Mouse (Mus musculus) hindbrain, embryonic 11.5 days (tissue): ENCODE data around the gene Sema6b. TPM values are rescaled to one million over a fixed set of nuclear protein-coding genes. Genes with fewer than 3 reads are reported as not detected.

ENCODE experiments used
- ATAC-seq: fragments of 200-750 bp; cut with Nextera tagmentation; 2 replicates; pipeline ENCODE4 v1.8.0; 2017; ENCODE audit warnings: mild to moderate bottlenecking, moderate TSS enrichment, moderate library complexity; ENCODE audit not compliant: low FRiP score
- DNase-seq: peaks from one replicate; pipeline ENCODE4 v3.0.0-alpha.2; 2015; ENCODE audit warnings: low spot score
- H3K27ac ChIP-seq: fragments of 300-500 bp; sonication (generic); 2 replicates; pipeline ENCODE4 v1.5.1; 2014; ENCODE audit warnings: mild to moderate bottlenecking, low read depth, low read length
- H3K27me3 ChIP-seq: fragments of 300-500 bp; sonication (generic); 2 replicates; pipeline ENCODE4 v1.6.1; 2014; ENCODE audit warnings: mild to moderate bottlenecking, low read length, moderate library complexity, mixed read lengths; ENCODE audit not compliant: control insufficient read depth, insufficient read depth
- H3K36me3 ChIP-seq: fragments of 300-500 bp; sonication (generic); 2 replicates; pipeline ENCODE4 v1.6.1; 2014; ENCODE audit warnings: mild to moderate bottlenecking, low read length, moderate library complexity, mixed read lengths; ENCODE audit not compliant: control insufficient read depth, insufficient read depth
- H3K4me1 ChIP-seq: fragments of 300-500 bp; sonication (generic); replicated peaks from 2 replicates; pipeline ENCODE4 v1.6.1; 2014; ENCODE audit warnings: low read length, mixed read lengths; ENCODE audit not compliant: control insufficient read depth, insufficient read depth
- H3K4me2 ChIP-seq: fragments of 300-500 bp; sonication (generic); replicated peaks from 2 replicates; pipeline ENCODE4 v1.6.1; 2014; ENCODE audit warnings: mild to moderate bottlenecking, low read depth, low read length
- H3K4me3 ChIP-seq: fragments of 300-500 bp; sonication (generic); 2 replicates; pipeline ENCODE4 v1.5.1; 2014; ENCODE audit warnings: low read depth, low read length
- H3K9ac ChIP-seq: fragments of 300-500 bp; sonication (generic); 2 replicates; pipeline ENCODE4 v1.6.1; 2014; ENCODE audit warnings: low read depth, low read length
- H3K9me3 ChIP-seq: fragments of 300-500 bp; sonication (generic); 2 replicates; pipeline ENCODE4 v1.6.1; 2016; ENCODE audit warnings: low read length; ENCODE audit not compliant: control insufficient read depth
- WGBS: fragments of 180-500 bp; shearing (Covaris S2); extraction: QIAGEN DNeasy Blood & Tissue Kit; methylation state at CpG from one replicate; pipeline ENCODE4 v1.1.7; 2014; 5-methylcytosine and 5-hydroxymethylcytosine counted together
- polyA plus RNA-seq: library from polyadenylated mRNA; unstranded; fragments of >200 nt; fragmentation: Nextera tagmentation; extraction: Ambion mirVana; gene quantifications from 2 replicates; pipeline ENCODE4 v1.2.1, GENCODE M21; 2014

The Sema6b gene
- polyA plus RNA-seq, 1 experiment from 2014 or later, result 2.5 TPM

DNA sequence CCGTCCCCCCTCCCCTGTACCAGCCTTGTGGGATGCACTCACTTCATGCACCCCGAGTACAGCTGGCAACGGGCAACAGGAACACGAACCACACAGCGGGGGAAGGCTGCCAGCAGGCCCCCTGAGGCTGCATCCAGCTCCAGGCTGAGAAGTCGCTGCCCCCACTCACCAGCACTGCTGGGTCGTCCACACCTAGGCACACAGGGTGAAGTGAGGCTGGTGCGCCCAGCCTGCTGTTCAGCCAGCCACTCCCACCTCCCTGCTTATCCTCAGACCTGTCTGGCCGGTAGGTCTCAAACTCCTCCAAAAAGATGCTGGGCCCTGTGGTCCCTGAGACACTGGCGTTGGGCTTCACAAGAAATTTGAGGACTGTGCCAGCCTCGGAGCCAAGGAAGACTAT lies 14.0 kb downstream of the Sema6b start:
- H3K36me3 ChIP-seq, result no peaks in the 10 kb centered on the region; the same call in 1 of the 2 replicates
- no peak overlapping the region for H3K4me3 ChIP-seq
- DNase-seq (no peak), ATAC-seq (no peak)
- H3K4me2 ChIP-seq, result no peak overlapping the region
- no peak overlapping the region for H3K27ac ChIP-seq
- peaks cover 43% of the 10 kb centered on the region for H3K27me3 ChIP-seq
- H3K9ac ChIP-seq, result no peak overlapping the region
- 78% methylated on average over 11 of the region's 11 CpGs for WGBS
- peaks cover 5% of the 10 kb centered on the region; the same call in 1 of the 2 replicates for H3K9me3 ChIP-seq
- H3K4me1 ChIP-seq, result no peaks in the 10 kb centered on the region

DNA sequence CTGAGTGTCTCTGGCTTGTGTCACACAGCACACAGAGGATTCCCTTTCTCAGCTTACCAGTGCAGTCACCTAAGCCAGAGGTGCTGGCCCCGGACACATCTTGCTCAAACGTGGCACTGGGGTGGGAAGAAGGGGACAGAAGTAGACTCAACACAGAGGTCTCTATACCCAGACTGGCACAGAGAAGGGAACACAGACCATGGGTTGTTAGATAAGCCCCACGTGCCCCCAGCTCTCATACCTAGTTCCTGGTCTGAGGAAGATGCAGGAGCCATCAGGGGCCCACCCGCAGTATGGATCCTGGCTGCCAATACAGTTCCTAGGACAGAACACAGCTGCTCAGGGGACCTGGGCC lies 14.9 kb downstream of the Sema6b start:
- no peak overlapping the region for H3K9ac ChIP-seq
- peaks cover 52% of the 10 kb centered on the region for H3K27me3 ChIP-seq
- no peak overlapping the region for H3K4me2 ChIP-seq
- 89% methylated on average over 4 of the region's 4 CpGs for WGBS
- H3K4me3 ChIP-seq, result no peak overlapping the region
- ATAC-seq (no peak), DNase-seq (no peak)
- H3K9me3 ChIP-seq, result peaks cover 5% of the 10 kb centered on the region; the same call in 1 of the 2 replicates
- H3K36me3 ChIP-seq, result no peaks in the 10 kb centered on the region; the same call in 1 of the 2 replicates
- no peaks in the 10 kb centered on the region for H3K4me1 ChIP-seq
- no peak overlapping the region for H3K27ac ChIP-seq

DNA sequence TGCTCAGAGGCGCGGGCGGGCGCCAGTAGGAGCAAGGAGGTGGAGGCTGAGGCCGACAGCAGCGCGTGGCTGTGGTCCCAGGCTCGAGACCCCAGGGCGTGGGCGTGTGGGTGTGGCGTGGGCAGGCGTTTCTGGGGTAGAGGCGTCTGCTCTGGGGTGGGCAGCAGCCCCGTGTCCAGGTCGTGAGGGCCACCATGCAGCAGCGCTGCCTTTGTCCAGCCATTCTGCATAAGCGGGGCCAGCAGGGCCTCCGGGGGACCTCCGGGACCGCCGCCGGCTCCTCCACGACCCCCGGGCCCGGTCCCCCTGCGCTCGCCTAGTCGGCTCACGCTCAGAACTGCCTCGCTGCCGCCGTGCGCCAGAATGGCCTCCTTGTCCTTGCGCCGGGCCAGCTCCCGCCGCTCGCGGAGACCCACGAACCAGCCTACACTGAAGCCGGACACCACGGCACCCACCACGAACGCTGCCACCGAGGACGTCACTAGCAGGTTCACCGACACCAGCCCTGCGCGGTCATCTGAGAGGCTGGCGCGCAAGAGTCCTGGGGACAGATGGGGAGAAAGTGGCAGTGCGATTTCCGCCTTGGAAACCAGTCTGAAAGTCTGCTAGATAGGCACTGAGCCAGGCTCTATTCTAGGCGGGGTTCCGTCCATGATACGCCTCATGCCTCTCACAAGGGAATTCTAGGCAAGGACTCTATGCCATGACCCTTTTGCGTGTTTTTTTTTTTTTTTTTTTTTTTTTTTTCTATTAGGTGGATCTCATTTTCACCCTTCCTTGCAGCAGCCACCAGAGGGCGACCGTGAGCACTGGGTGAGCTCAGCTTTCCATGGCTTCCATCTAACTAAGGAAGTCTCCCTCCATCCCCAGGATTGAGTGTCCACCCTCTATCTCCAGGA lies 15.5 kb downstream of the Sema6b start:
- WGBS, result 9% methylated on average over 50 of the region's 59 CpGs
- Histone ChIP-seq H3K27me3 (peaks cover 58% of the 10 kb centered on the region), H3K4me3 (peak overlapping the region; percentile 27), H3K27ac (no peak overlapping the region), H3K9me3 (peaks cover 5% of the 10 kb centered on the region; the same call in 1 of the 2 replicates), H3K4me1 (no peaks in the 10 kb centered on the region), H3K36me3 (no peaks in the 10 kb centered on the region; the same call in 1 of the 2 replicates), H3K9ac (peak overlapping the region; percentile 40; the same call in 1 of the 2 replicates), H3K4me2 (peak overlapping the region; percentile 64)
- peak; percentile 76 for DNase-seq
- ATAC-seq, result peak; percentile 23; the same call in 1 of the 2 replicates

- H3K27me3 ChIP-seq, result peaks cover 66% of the 10 kb centered on the region
- H3K9me3 ChIP-seq, result peaks cover 5% of the 10 kb centered on the region; the same call in 1 of the 2 replicates
- 37% methylated on average over 59 of the region's 59 CpGs for WGBS
- H3K4me2 ChIP-seq, result peak overlapping the region; percentile 64
- H3K27ac ChIP-seq, result no peak overlapping the region
- DNase-seq, result no peak
- peak overlapping the region; percentile 27; the same call in 1 of the 2 replicates for H3K4me3 ChIP-seq
- H3K4me1 ChIP-seq, result no peaks in the 10 kb centered on the region
- H3K9ac ChIP-seq, result peak overlapping the region; percentile 40; the same call in 1 of the 2 replicates
- ATAC-seq, result peak; percentile 16; the same call in 1 of the 2 replicates
- H3K36me3 ChIP-seq, result no peaks in the 10 kb centered on the region; the same call in 1 of the 2 replicates
Observed at GRCm38 (mm10) chr17:56123681-56124340, 16.3 kb downstream of the Sema6b start.

GRCm38 (mm10) chr17:56123161-56123560 lies 17.0 kb downstream of the Sema6b start:
- Histone ChIP-seq H3K4me3 (no peak overlapping the region), H3K4me2 (no peak overlapping the region), H3K27me3 (peaks cover 71% of the 10 kb centered on the region), H3K36me3 (no peaks in the 10 kb centered on the region; the same call in 1 of the 2 replicates), H3K9ac (no peak overlapping the region), H3K27ac (no peak overlapping the region), H3K4me1 (no peaks in the 10 kb centered on the region), H3K9me3 (peaks cover 5% of the 10 kb centered on the region; the same call in 1 of the 2 replicates)
- ATAC-seq, result no peak
- no peak for DNase-seq
- 89% methylated on average over 12 of the region's 12 CpGs for WGBS

DNA sequence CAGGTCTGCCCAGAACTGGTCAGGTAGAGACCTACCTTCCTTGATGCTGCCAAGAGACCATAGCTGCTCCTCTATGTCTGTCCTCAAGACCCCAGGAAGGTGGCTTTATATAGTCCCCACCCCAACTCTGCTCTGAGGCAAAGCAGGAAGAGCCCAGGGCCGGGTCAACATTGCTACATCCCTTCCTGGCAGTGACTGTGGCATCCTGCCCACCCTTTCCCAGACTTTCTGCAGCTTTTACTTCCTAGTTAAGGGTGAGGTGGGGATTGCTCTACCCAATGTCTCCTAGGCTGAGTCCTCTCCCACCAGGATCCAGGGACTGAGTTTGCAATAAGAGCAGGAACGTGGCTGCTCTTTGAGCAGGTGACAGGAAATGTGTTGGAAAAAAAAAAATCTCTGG lies 18.3 kb downstream of the Sema6b start, which contains the start of gene Lrg1:
Gene Lrg1, minus strand, starts transcription at position 176 of the 400 bp plus-strand sequence.
- ATAC-seq, result no peak
- Histone ChIP-seq H3K27me3 (peaks cover 73% of the 10 kb centered on the region), H3K9me3 (peaks cover 5% of the 10 kb centered on the region; the same call in 1 of the 2 replicates), H3K4me2 (no peak within 1 kb of the TSS), H3K9ac (no peak within 1 kb of the TSS), H3K36me3 (no peaks in the 10 kb centered on the region), H3K27ac (no peak within 1 kb of the TSS), H3K4me1 (peaks cover 3% of the 10 kb centered on the region; the same call in 1 of the 2 replicates), H3K4me3 (no peak within 1 kb of the TSS)
- WGBS, result 59% methylated on average over 2 of the region's 2 CpGs
- DNase-seq, result no peak

- peaks cover 5% of the 10 kb centered on the region; the same call in 1 of the 2 replicates for H3K9me3 ChIP-seq
- peaks cover 67% of the 10 kb centered on the region for H3K27me3 ChIP-seq
- no peak for DNase-seq
- no peak overlapping the region for H3K9ac ChIP-seq
- 7% methylated on average over 66 of the region's 66 CpGs for WGBS
- no peak for ATAC-seq
- no peak overlapping the region for H3K27ac ChIP-seq
- H3K36me3 ChIP-seq, result no peaks in the 10 kb centered on the region
- H3K4me2 ChIP-seq, result no peak overlapping the region
- H3K4me3 ChIP-seq, result no peak overlapping the region
- H3K4me1 ChIP-seq, result peaks cover 3% of the 10 kb centered on the region; the same call in 1 of the 2 replicates
Observed at GRCm38 (mm10) chr17:56119981-56120880, 19.9 kb downstream of the Sema6b start.

DNA sequence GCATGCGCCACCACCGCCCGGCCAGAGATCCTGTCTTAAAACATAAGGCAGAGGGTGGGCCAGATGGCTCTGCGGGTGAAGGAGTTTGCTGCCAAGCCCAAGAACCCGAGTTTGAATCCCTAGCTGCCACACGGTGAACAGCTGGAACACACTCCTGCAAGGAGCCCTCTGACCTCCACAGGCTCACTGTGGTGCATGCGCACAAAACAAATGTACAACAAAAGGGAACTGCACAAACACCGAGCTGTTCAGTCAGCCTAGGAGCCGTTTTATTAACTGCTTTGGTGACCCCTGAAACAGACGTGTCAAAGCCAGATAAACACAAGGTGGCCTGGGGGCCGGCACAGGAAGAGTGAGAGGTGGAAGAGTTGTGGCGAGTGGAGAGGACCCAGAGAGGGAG lies 20.7 kb downstream of the Sema6b start:
- no peak overlapping the region for H3K4me3 ChIP-seq
- DNase-seq (no peak), ATAC-seq (no peak)
- 48% methylated on average over 12 of the region's 12 CpGs for WGBS
- no peak overlapping the region for H3K4me2 ChIP-seq
- H3K36me3 ChIP-seq, result no peaks in the 10 kb centered on the region
- peaks cover 62% of the 10 kb centered on the region for H3K27me3 ChIP-seq
- H3K9me3 ChIP-seq, result peaks cover 5% of the 10 kb centered on the region; the same call in 1 of the 2 replicates
- no peak overlapping the region for H3K9ac ChIP-seq
- peaks cover 3% of the 10 kb centered on the region; the same call in 1 of the 2 replicates for H3K4me1 ChIP-seq
- no peak overlapping the region for H3K27ac ChIP-seq
